Mouse (Mus musculus) small intestine, adult 2 months (tissue): ENCODE results near the gene Cir1. TPM values are rescaled to one million over a fixed set of nuclear protein-coding genes. Genes with fewer than 3 reads are reported as not detected.

ENCODE experiments used
- H3K27ac ChIP-seq: fragments of 200-500 bp; 2 replicates; pipeline ENCODE4 v1.5.1; 2012; ENCODE audit warnings: low read depth, low read length, control low read depth, inconsistent platforms; ENCODE audit not compliant: insufficient read depth
- H3K27me3 ChIP-seq: fragments of 200-500 bp; 2 replicates; pipeline ENCODE4 v1.6.1; 2012; ENCODE audit warnings: mild to moderate bottlenecking, moderate library complexity, low read length, inconsistent platforms; ENCODE audit not compliant: control insufficient read depth, insufficient read depth
- H3K36me3 ChIP-seq: fragments of 200-500 bp; 2 replicates; pipeline ENCODE4 v1.6.1; 2012; ENCODE audit warnings: mild to moderate bottlenecking, low read length, control low read depth, inconsistent platforms; ENCODE audit not compliant: control insufficient read depth, insufficient read depth
- H3K4me1 ChIP-seq: fragments of 200-500 bp; 2 replicates; pipeline ENCODE4 v1.6.1; 2012; ENCODE audit warnings: low read length, inconsistent platforms, mixed read lengths; ENCODE audit not compliant: control insufficient read depth, insufficient read depth, insufficient read length
- H3K4me3 ChIP-seq: fragments of 200-500 bp; 2 replicates; pipeline ENCODE4 v1.5.1; 2012; ENCODE audit warnings: low read depth, mild to moderate bottlenecking, control low read depth, inconsistent platforms, low read length, moderate library complexity
- CTCF ChIP-seq: fragments of 200-500 bp; IDR thresholded peaks from 2 replicates; pipeline ENCODE4 v1.5.1; 2012; ENCODE audit warnings: low read depth, mild to moderate bottlenecking, control low read depth, inconsistent platforms, low read length, moderate library complexity, mixed read lengths; ENCODE audit not compliant: insufficient replicate concordance, insufficient read length; ENCODE audit errors: extremely low read depth
- POLR2A ChIP-seq: fragments of 200-500 bp; IDR thresholded peaks from 2 replicates; pipeline ENCODE4 v1.6.1; 2012; ENCODE audit warnings: low read depth, mild to moderate bottlenecking, control low read depth, inconsistent platforms, low read length, moderate library complexity
- WGBS: fragments of 180-500 bp; shearing (Covaris S2); methylation state at CpG from one replicate; pipeline ENCODE4 v1.1.7; 2018; 5-methylcytosine and 5-hydroxymethylcytosine counted together
- polyA plus RNA-seq: library from polyadenylated mRNA; depleted of rRNA; stranded (reverse); fragments of >200 nt; gene quantifications from 2 replicates; pipeline ENCODE4 v1.2.3, GENCODE M21; 2012

Cir1 gene
- polyA plus RNA-seq, 1 experiment = 0.70 TPM

DNA sequence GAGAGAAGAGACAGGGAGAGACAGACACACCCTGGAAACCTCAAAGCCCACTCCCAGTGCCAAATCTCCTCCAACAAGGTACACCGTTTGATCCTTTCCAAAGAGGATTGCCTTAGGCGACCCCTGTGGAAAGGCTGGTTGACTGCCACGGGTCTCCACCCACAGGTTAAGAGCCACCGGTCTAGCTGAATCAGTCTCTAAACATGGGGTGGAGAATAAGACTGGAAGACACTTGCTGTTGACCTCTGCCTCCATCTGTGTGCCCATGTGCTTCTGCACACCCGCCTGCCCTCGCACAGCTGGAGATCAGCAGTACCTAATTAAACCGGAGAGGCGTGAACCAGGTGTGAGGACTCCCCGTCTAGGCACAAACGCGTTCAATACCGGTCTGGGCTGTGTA lies 10.5 kb upstream of the Cir1 start:
- Histone ChIP-seq H3K27me3 (no peaks in the 10 kb centered on the region), H3K4me1 (no peaks in the 10 kb centered on the region), H3K36me3 (peaks cover 4% of the 10 kb centered on the region), H3K27ac (no peak overlapping the region), H3K4me3 (no peak overlapping the region)
- 73% methylated on average over 12 of the region's 12 CpGs for WGBS
- TF ChIP-seq CTCF (no peak), POLR2A (no peak)

DNA sequence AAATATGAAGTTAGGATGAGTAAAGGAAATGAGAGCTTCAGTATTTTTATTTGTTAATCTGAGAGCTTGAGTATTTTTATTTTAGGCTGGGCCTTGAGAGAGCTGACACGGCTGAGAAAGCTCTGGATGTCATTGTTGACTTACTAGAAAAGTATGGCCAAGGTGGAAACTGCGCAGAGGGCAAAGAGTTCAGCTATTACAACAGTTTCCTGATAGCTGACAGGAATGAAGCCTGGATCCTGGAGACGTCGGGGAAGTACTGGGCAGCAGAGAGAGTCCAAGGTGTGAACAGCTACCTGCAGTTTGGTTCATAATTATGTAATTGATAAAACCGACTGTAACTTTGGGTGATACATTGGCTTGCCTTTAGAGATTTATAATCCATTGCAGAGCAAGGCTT lies 6.7 kb upstream of the Cir1 start:
- WGBS = 65% methylated on average over 5 of the region's 5 CpGs
- Histone ChIP-seq H3K27me3 (no peaks in the 10 kb centered on the region), H3K4me1 (no peaks in the 10 kb centered on the region), H3K4me3 (no peak overlapping the region), H3K36me3 (peaks cover 4% of the 10 kb centered on the region), H3K27ac (no peak overlapping the region)
- TF ChIP-seq CTCF (no peak), POLR2A (no peak)

- Histone ChIP-seq H3K36me3 (peaks cover 4% of the 10 kb centered on the region), H3K4me3 (no peak overlapping the region), H3K27me3 (no peaks in the 10 kb centered on the region), H3K4me1 (no peaks in the 10 kb centered on the region), H3K27ac (no peak overlapping the region)
- 96% methylated on average over 9 of the region's 9 CpGs for WGBS
- TF ChIP-seq CTCF (no peak), POLR2A (no peak)
Measured at GRCm38 (mm10) chr2:73317426-73317825, 4.9 kb upstream of the Cir1 start.

- Histone ChIP-seq H3K27ac (no peak overlapping the region), H3K36me3 (peaks cover 11% of the 10 kb centered on the region), H3K4me1 (no peaks in the 10 kb centered on the region), H3K4me3 (no peak overlapping the region), H3K27me3 (no peaks in the 10 kb centered on the region)
- TF ChIP-seq CTCF = no peak
- no peak for TF ChIP-seq POLR2A
- whole genome bisulfite sequencing = 89% methylated on average over 3 of the region's 3 CpGs
Measured at GRCm38 (mm10) chr2:73314311-73314710, 1.8 kb upstream of the Cir1 start.

- H3K4me1 ChIP-seq = no peaks in the 10 kb centered on the region
- peaks cover 12% of the 10 kb centered on the region for H3K36me3 ChIP-seq
- no peaks in the 10 kb centered on the region for H3K27me3 ChIP-seq
- H3K4me3 ChIP-seq = peak overlapping the region; percentile 61
- 12% methylated on average over 14 of the region's 14 CpGs for WGBS
- TF ChIP-seq CTCF = no peak
- TF ChIP-seq POLR2A = no peak
- H3K27ac ChIP-seq = peak overlapping the region; percentile 23
Measured at GRCm38 (mm10) chr2:73313117-73313501, 608 bp upstream of the Cir1 start.

- H3K36me3 ChIP-seq = peaks cover 52% of the 10 kb centered on the region
- H3K27ac ChIP-seq = no peak overlapping the region
- H3K4me1 ChIP-seq = no peaks in the 10 kb centered on the region
- 92% methylated on average over 7 of the region's 7 CpGs for WGBS
- TF ChIP-seq CTCF (no peak), POLR2A (no peak)
- no peak overlapping the region for H3K4me3 ChIP-seq
- H3K27me3 ChIP-seq = no peaks in the 10 kb centered on the region
Measured at GRCm38 (mm10) chr2:73306006-73306405, 6.5 kb downstream of the Cir1 start.

DNA sequence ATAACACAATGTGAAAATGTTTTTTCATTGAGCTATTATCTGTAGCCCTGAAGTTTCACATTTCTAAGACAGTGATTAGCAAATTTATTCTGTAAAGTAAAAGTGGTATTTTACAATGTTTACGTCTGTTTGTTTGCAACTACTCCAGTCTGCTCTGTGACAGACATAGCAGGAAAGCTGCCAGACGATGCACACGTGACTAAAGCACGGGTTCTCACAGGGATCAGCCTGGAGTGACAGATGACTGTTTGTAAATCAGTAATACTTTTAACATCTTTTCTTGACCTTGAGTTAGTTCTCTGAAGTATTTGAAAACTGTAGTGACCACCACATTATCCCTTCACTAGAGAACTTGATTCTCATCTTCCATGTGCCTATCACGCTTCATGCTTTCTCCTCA lies 8.0 kb downstream of the Cir1 start:
- H3K27ac ChIP-seq = no peak overlapping the region
- WGBS = 87% methylated on average over 5 of the region's 5 CpGs
- TF ChIP-seq POLR2A (no peak), CTCF (no peak)
- peaks cover 47% of the 10 kb centered on the region for H3K36me3 ChIP-seq
- H3K4me1 ChIP-seq = no peaks in the 10 kb centered on the region
- H3K27me3 ChIP-seq = no peaks in the 10 kb centered on the region
- H3K4me3 ChIP-seq = no peak overlapping the region

DNA sequence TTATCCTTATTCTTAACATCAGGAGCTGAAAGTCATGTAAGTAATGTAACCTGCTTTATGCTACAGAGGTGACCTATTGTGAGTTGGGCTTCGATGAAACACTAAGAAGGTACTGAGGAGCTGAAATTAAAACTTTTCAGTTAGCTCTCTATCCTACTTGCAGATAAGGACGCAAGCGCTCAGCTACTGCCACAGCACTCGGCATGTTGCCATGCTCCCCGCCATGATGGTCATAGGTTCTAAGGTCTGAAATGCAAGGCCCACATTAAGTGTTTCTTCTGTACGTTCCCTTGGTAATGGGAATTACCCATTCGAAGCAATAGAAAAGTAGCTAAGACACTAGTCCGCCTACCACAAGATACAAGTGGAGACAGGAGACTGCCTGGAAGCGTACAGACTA lies 9.8 kb downstream of the Cir1 start:
- TF ChIP-seq POLR2A = no peak
- TF ChIP-seq CTCF = no peak
- Histone ChIP-seq H3K4me3 (no peak overlapping the region), H3K36me3 (peaks cover 42% of the 10 kb centered on the region), H3K27me3 (no peaks in the 10 kb centered on the region), H3K4me1 (no peaks in the 10 kb centered on the region), H3K27ac (no peak overlapping the region)
- WGBS = 94% methylated on average over 9 of the region's 9 CpGs
